Mouse (Mus musculus) midbrain, embryonic 12.5 days (tissue): Measurements from ENCODE around the gene Scamp1. TPM values are rescaled to one million over a fixed set of nuclear protein-coding genes. Genes with fewer than 3 reads are reported as not detected.

Experiments
- ATAC-seq: fragments of 200-750 bp; cut with Nextera tagmentation; 2 replicates; pipeline ENCODE4 v1.8.0; 2017; ENCODE audit warnings: low read depth, moderate TSS enrichment, moderate library complexity; ENCODE audit not compliant: low FRiP score
- H3K27ac ChIP-seq: fragments of 300-500 bp; sonication (generic); replicated peaks from 2 replicates; pipeline ENCODE4 v1.5.1; 2016; ENCODE audit warnings: mild to moderate bottlenecking
- H3K27me3 ChIP-seq: fragments of 300-500 bp; sonication (generic); 2 replicates; pipeline ENCODE4 v1.6.1; 2016; ENCODE audit warnings: mild to moderate bottlenecking
- H3K36me3 ChIP-seq: fragments of 300-500 bp; sonication (generic); 2 replicates; pipeline ENCODE4 v1.6.1; 2016
- H3K4me1 ChIP-seq: fragments of 300-500 bp; sonication (generic); 2 replicates; pipeline ENCODE4 v1.6.1; 2016
- H3K4me2 ChIP-seq: fragments of 300-500 bp; sonication (generic); replicated peaks from 2 replicates; pipeline ENCODE4 v1.6.1; 2016; ENCODE audit warnings: mild to moderate bottlenecking, moderate library complexity
- H3K4me3 ChIP-seq: fragments of 300-500 bp; sonication (generic); 2 replicates; pipeline ENCODE4 v1.5.1; 2016; ENCODE audit warnings: mild to moderate bottlenecking
- H3K9ac ChIP-seq: fragments of 300-500 bp; sonication (generic); replicated peaks from 2 replicates; pipeline ENCODE4 v1.6.1; 2016; ENCODE audit warnings: mild to moderate bottlenecking, moderate library complexity
- H3K9me3 ChIP-seq: fragments of 300-500 bp; sonication (generic); 2 replicates; pipeline ENCODE4 v1.6.1; 2016; ENCODE audit warnings: mild to moderate bottlenecking
- WGBS: fragments of 180-500 bp; shearing (Covaris S2); methylation state at CpG from one replicate; pipeline ENCODE4 v1.1.7; 2016; 5-methylcytosine and 5-hydroxymethylcytosine counted together
- polyA plus RNA-seq: library from polyadenylated mRNA; unstranded; fragments of >200 nt; fragmentation: Nextera tagmentation; extraction: Ambion mirVana; gene quantifications from 2 replicates; pipeline ENCODE4 v1.2.1, GENCODE M21; 2016

The Scamp1 gene
- polyA plus RNA-seq, 1 experiment from 2014 or later = 64.1 TPM

DNA sequence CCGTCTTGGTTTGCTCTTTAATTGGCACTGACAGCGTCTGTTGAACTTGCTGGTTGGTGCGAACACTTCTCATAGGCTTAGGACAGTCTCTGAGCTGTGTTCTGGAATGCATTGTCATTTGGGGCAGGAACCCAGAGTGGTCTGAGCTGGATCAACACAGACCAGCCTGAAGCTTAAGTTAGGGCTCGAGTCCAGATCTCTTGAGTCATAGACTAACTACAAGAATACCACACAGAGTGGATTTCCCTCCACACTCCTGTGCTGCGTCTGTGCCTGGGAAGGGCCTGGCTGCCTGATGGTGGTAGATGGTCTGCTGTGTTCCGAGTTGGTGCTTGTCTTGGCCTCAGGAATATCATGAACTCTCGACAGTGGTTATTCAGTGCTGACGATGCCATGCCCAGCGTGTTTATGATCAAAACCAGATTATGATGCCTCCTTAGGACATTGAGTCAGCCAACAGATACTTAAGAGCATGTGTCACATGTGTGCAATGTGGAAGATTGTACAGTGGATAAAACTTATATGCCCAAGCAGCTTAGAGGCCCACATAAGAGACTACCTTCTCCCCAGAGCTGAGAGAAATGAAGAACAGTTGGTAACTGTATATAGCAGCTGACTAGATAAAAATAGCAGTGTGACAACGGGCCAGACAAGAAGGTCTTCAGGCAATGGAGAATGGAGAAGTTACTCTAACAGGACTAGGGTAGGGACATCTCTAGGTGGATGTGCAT, 100.8 kb downstream of the Scamp1 start:
- Histone ChIP-seq H3K36me3 (no peaks in the 10 kb centered on the region), H3K4me3 (no peak overlapping the region), H3K4me2 (no peak overlapping the region), H3K27ac (no peak overlapping the region), H3K9ac (no peak overlapping the region), H3K27me3 (peaks cover 8% of the 10 kb centered on the region; the same call in 1 of the 2 replicates), H3K4me1 (peaks cover 27% of the 10 kb centered on the region), H3K9me3 (no peaks in the 10 kb centered on the region)
- ATAC-seq = no peak
- 90% methylated on average over 10 of the region's 10 CpGs for WGBS

GRCm38 (mm10) chr13:94183372-94184021, 102.2 kb downstream of the Scamp1 start:
- Histone ChIP-seq H3K36me3 (no peaks in the 10 kb centered on the region), H3K9me3 (no peaks in the 10 kb centered on the region), H3K27ac (no peak overlapping the region), H3K9ac (no peak overlapping the region), H3K4me2 (no peak overlapping the region), H3K27me3 (peaks cover 8% of the 10 kb centered on the region; the same call in 1 of the 2 replicates), H3K4me1 (peaks cover 26% of the 10 kb centered on the region), H3K4me3 (no peak overlapping the region)
- 89% methylated on average over 8 of the region's 8 CpGs for WGBS
- ATAC-seq = no peak

DNA sequence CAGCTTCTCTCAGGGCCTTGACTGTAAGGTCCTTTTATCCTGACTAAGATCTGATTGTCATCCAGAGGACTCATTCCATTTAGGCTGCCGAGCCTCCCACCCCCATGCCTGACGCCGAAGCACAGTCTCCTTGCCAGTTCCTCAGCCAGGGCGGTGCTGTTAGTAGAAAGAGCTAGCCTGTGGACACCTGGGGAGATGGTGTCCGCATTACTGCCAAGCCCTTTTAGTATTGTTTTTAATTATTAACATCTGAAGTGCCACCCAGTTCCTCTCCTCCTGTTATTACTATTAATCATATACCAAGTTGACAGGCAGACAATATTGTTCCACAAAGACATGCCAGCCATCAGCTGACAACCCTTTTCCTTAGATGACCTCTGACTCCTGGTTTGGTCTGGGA, 103.6 kb downstream of the Scamp1 start:
- H3K36me3 ChIP-seq = no peaks in the 10 kb centered on the region

DNA sequence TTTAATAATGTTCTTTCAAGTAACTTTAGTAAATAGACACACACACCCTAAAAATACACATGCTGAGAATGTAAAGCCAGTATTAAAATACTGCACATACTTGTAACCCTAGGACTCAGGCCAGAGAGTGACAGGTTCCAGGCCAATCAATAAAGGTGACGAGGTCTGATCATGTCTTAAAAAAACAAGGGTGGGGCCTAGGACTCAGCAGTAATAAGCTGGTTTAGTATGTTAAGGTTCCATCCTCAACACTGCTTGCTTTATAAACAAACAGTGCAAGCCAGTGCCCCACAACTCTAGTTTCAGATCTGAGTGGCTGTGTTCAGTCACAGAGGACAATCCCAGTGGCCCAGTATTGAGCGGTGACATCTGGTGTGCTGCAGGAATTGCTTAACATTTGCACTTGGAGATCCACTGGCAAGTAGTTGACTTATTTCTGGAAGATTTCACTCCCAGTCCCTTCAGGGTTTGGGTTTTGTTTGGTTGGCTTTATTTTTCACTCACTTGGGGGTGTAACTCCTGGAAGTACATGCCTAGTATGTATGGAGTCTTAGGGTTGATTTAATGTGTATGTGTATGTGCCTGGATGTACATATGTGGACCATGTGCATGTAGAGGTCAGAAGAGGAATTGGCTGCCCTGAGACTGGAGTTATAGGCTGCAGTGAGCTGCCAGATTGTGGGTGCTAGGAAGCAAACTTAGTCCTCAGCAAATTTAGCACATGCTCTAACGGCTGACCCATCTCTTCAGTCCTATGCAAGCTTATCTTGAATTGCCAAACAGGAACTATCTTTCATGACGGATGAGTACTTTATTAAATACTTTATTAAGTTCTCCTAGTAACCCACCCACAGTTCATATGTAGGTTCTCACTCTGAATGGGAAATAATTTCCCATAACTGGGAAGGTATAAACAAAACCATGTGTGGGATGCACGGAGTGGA, 104.9 kb downstream of the Scamp1 start:
- no peaks in the 10 kb centered on the region for H3K36me3 ChIP-seq
- 89% methylated on average over 5 of the region's 5 CpGs for WGBS
- H3K27me3 ChIP-seq = peaks cover 7% of the 10 kb centered on the region
- H3K9ac ChIP-seq = no peak overlapping the region
- H3K27ac ChIP-seq = no peak overlapping the region
- H3K9me3 ChIP-seq = no peaks in the 10 kb centered on the region
- H3K4me3 ChIP-seq = no peak overlapping the region
- peaks cover 8% of the 10 kb centered on the region for H3K4me1 ChIP-seq
- H3K4me2 ChIP-seq = no peak overlapping the region
- ATAC-seq = no peak

More for the DNA sequence above, 103.6 kb downstream of the Scamp1 start:
- H3K4me1 ChIP-seq = peaks cover 12% of the 10 kb centered on the region
- no peaks in the 10 kb centered on the region for H3K9me3 ChIP-seq
- H3K4me2 ChIP-seq = no peak overlapping the region
- no peak overlapping the region for H3K27ac ChIP-seq
- no peak overlapping the region for H3K4me3 ChIP-seq
- H3K27me3 ChIP-seq = peaks cover 10% of the 10 kb centered on the region; the same call in 1 of the 2 replicates
- WGBS = 86% methylated on average over 5 of the region's 5 CpGs
- H3K9ac ChIP-seq = no peak overlapping the region
- ATAC-seq = no peak

GRCm38 (mm10) chr13:94178401-94179040, 107.1 kb downstream of the Scamp1 start:
- Histone ChIP-seq H3K4me2 (no peak overlapping the region), H3K9me3 (no peaks in the 10 kb centered on the region), H3K27ac (no peak overlapping the region), H3K4me3 (no peak overlapping the region), H3K27me3 (peaks cover 22% of the 10 kb centered on the region), H3K4me1 (peaks cover 21% of the 10 kb centered on the region), H3K36me3 (no peaks in the 10 kb centered on the region), H3K9ac (no peak overlapping the region)
- 0 out of 2 replicates have a peak, but pooled peaks have one; percentile 18 for ATAC-seq
- 56% methylated on average over 11 of the region's 11 CpGs for WGBS

GRCm38 (mm10) chr13:94177148-94177547, 108.5 kb downstream of the Scamp1 start:
- WGBS = 55% methylated on average over 7 of the region's 7 CpGs
- ATAC-seq = no peak
- Histone ChIP-seq H3K27me3 (peaks cover 33% of the 10 kb centered on the region), H3K36me3 (no peaks in the 10 kb centered on the region), H3K27ac (no peak overlapping the region), H3K9ac (no peak overlapping the region), H3K4me2 (no peak overlapping the region), H3K4me1 (peaks cover 30% of the 10 kb centered on the region), H3K9me3 (no peaks in the 10 kb centered on the region), H3K4me3 (no peak overlapping the region)

- peaks cover 30% of the 10 kb centered on the region for H3K4me1 ChIP-seq
- no peak overlapping the region for H3K9ac ChIP-seq
- H3K9me3 ChIP-seq = no peaks in the 10 kb centered on the region
- H3K27me3 ChIP-seq = peaks cover 43% of the 10 kb centered on the region
- H3K36me3 ChIP-seq = no peaks in the 10 kb centered on the region
- no peak for ATAC-seq
- 64% methylated on average over 6 of the region's 6 CpGs for WGBS
- no peak overlapping the region for H3K4me2 ChIP-seq
- H3K4me3 ChIP-seq = no peak overlapping the region
- H3K27ac ChIP-seq = no peak overlapping the region
Observed at GRCm38 (mm10) chr13:94175379-94176050, 110.1 kb downstream of the Scamp1 start.

DNA sequence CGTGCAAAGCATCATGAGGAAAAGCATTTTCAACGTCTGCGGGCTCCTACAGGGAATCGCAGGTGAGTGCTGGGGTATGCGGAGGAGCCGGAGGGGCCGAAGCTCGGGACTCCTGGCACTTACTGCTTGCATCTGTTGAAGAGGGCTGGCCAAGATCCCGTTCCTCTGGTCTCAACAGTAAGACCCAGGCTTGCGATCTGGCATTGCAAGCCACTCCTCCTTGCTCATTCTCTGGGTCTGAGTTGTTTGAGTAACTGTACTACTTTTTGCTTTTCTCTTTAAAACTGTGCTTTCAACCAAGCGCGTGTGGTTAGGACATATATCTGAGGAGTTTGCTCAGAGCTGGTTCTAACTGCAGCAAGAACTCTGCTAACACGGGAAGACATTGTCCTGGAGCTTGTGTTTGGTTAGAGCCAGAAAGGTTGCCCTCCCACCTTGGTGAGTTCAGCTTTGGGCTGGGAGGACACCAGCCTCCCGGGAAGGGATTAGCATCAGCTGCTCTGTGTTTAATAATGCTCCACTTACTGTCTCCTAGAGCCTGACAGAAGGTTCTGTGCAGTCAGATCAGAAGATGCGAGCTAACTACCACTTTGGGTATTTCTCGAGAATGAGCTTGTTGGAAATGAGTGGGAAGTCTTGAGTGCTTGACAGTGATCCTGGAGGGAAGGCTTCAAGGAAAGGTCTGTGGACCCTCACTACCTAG, 110.9 kb downstream of the Scamp1 start:
- peaks cover 50% of the 10 kb centered on the region for H3K27me3 ChIP-seq
- no peak for ATAC-seq
- H3K9me3 ChIP-seq = no peaks in the 10 kb centered on the region
- H3K4me3 ChIP-seq = peak overlapping the region; percentile 51
- H3K9ac ChIP-seq = peak overlapping the region; percentile 56
- no peaks in the 10 kb centered on the region for H3K36me3 ChIP-seq
- H3K4me1 ChIP-seq = peaks cover 30% of the 10 kb centered on the region
- peak overlapping the region; percentile 98 for H3K4me2 ChIP-seq
- H3K27ac ChIP-seq = no peak overlapping the region
- WGBS = 13% methylated on average over 16 of the region's 16 CpGs

GRCm38 (mm10) chr13:94173633-94174576, 111.8 kb downstream of the Scamp1 start:
- H3K4me3 ChIP-seq = peak overlapping the region; percentile 51
- H3K27me3 ChIP-seq = peaks cover 58% of the 10 kb centered on the region
- WGBS = 2% methylated on average over 55 of the region's 55 CpGs
- peaks cover 27% of the 10 kb centered on the region for H3K4me1 ChIP-seq
- H3K4me2 ChIP-seq = peak overlapping the region; percentile 98
- no peak overlapping the region for H3K27ac ChIP-seq
- no peaks in the 10 kb centered on the region for H3K36me3 ChIP-seq
- H3K9ac ChIP-seq = peak overlapping the region; percentile 56
- peak; percentile 63 for ATAC-seq
- no peaks in the 10 kb centered on the region for H3K9me3 ChIP-seq
